Mouse (Mus musculus) cerebellum, postnatal 36 days (tissue): ENCODE measurements around the gene Casp4.

ENCODE experiments used
- DNase-seq, 2 experiments: peaks; one replicate each; pipeline ENCODE4 v3.0.0; 2021 to 2022; ENCODE audit warnings: mixed read lengths in 2 of 2

The Casp4 gene

DNA sequence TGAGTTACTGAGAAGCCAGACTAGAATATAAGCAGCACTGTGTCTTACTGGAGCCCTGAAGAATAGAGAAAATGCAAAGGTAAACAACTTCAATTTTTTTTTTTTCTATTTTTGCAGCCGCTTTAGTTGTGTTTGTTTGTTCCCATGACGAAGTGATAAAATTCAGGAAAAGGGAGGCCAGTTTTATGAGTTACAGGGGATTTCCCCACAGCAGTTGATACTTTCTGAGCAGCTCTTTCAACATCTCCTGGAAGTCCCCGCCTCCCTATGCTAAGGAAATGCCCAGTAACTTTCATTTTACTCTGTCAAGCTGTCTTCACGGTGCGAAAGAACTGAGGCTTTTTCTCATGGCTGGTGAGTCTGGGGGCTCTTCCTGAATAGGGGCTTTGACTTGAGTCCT, at the start of gene Casp4:
TSS of gene Casp4 (plus strand) at position 268 of the 400 bp plus-strand sequence.
- DNase-seq, result no peak

- DNase-seq, result no peak
These were observed 44.6 kb upstream of the Casp4 start for GRCm38 (mm10) chr9:5263951-5264475.

- DNase-seq, result no peak
These were observed 38.4 kb upstream of the Casp4 start for GRCm38 (mm10) chr9:5270274-5270673.

- no peak for DNase-seq
These were observed 37.7 kb upstream of the Casp4 start for GRCm38 (mm10) chr9:5270884-5271283.

- no peak for DNase-seq
These were observed 37.2 kb upstream of the Casp4 start for GRCm38 (mm10) chr9:5271334-5271845.

DNA sequence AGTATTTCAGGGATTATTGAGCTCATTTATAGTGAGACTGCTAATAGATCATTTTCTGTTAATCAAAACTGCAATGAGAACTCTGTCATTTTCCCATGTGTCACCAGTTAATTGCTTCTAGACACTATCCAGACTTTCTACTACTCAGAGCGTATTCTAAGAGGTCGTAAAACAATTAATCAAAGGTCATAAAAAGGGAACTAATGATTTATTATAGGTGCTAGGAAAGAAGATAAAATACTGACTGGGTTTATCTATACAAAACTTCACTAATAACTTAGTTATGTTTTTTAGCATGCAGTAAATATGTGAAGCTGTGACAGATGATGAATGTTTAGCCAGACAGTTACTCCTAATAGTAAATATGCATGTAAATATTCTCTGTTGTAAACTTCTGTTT, 22.6 kb upstream of the Casp4 start:
- DNase-seq, result no peak

- DNase-seq, result no peak
These were observed 22.0 kb upstream of the Casp4 start for GRCm38 (mm10) chr9:5286597-5286996.

- DNase-seq, result no peak
These were observed 12.0 kb upstream of the Casp4 start for GRCm38 (mm10) chr9:5296354-5297237.

GRCm38 (mm10) chr9:5298329-5299131, 10.1 kb upstream of the Casp4 start, which contains the start of gene Casp1:
Casp1 (plus strand) TSS chr9:5298517.
- DNase-seq, result no peak

DNA sequence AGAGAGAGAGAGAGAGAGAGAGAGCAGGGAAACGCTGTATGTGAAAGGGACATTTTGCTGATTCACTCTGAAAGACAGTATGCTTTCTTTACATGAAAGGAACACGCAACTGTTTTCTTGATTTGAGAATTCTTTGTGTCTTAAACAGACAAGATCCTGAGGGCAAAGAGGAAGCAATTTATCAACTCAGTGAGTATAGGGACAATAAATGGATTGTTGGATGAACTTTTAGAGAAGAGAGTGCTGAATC, 9.6 kb upstream of the Casp4 start:
- no peak for DNase-seq

DNA sequence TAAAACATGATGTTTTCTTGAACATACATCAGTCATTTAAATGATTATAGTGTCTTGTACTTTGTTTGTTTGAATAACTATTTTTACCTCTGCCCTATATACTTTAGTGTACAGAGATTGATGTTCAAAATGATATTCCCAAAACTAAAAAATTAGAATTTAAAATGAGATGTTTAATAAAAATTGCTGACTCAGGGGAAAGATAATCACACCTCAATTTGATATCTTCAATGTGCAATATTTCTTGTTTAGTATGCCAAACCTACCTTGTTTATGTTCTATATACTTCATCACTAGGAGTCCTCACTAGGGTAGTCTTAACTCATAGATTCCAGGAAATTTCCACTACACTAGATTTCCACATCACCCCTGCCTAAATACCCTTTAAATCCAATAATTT, 1.5 kb downstream of the Casp4 start:
- DNase-seq, result no peak

DNA sequence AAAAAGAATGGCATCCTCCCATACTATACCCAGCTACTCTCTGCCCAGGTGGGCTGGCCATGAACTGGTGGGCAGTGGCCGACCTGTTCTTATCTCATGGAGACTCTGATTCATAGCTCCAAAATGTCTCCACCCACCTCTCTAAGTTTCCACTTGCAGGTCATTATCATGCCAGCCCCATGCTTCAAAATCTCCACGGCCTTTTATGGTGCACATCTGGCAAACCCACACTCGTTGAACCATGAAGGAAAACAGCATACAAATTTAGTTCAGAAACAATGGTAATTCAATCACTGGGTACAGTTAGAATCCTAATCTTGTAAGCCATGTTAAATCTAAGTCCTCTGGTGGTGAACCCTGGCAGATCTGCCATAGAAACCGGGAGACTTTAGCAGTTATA, 2.8 kb downstream of the Casp4 start:
- no peak for DNase-seq

DNA sequence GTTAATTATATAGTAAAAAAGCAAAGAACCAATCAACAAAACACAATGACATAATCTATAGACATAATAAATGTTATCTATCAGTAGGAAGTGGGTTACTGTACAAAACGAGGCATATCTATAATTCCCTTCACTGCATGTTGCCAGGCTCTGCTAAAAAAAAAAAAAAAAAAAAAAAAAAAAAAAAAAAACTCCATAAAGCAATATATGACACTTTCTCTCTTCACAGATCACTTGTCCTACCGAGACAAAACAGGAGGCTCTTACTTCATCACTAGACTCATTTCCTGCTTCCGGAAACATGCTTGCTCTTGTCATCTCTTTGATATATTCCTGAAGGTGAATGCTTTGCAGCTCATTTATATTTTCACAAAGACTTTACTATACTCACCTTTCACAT, 19.6 kb downstream of the Casp4 start:
- DNase-seq, result no peak

DNA sequence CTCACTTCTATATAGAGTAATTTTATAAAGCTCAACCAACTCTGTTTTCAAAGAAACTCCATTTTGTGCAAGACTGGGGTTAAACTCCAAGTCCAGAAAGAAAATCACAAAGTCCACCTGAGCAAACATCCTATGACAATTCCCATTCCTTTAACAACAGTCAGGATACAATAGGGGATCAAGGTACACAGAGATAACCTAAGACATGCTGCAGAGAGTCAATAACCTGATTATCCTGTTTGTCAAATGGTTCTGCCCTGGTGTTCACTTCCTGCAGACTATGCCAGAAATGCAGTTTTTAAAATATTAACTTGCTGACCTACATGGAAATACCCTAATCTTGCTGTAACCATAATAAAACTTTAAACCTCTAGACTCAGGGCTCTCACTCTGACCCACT, 23.8 kb downstream of the Casp4 start:
- DNase-seq, result no peak

DNA sequence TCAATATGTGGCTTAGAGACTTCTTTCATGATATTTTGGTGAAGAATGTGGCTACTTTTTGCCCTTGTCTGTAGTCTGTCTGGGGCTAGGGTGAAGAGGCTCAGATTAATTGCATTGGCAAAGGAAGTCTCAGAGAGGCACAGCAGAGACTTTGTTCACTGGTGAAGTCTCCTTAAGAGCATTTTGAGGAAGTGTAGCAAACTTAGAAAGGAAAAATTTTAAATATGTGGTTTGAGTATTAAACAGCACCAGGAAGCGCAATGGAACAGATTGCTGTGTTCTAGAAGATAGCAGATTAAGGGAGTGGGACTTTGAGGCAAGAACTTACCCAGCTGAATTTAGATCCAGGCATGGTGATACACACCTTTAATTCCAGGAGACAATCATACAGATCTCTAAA, 24.8 kb downstream of the Casp4 start:
- DNase-seq, result no peak

- no peak for DNase-seq
These were observed 34.5 kb downstream of the Casp4 start for GRCm38 (mm10) chr9:5343092-5343491.

DNA sequence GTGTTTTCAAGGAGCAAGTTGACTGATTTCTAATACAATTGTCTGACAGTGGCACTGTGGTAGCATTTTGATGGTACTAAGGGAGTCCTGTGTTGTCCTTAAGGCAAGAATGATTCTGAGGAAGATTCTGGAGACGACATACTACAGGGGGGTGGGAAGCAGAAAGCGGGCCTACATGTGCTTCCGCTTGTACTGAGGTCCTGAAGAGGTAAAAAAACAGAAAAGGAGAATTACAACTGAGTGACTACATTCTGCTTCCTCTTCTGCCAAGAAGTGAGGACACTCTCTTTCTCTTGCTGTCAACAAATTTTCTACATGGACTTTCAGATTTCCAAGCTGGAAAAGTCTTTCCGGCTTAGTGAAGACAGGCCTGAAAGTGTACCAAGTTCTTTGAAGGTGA, 35.5 kb downstream of the Casp4 start:
- DNase-seq, result no peak

DNA sequence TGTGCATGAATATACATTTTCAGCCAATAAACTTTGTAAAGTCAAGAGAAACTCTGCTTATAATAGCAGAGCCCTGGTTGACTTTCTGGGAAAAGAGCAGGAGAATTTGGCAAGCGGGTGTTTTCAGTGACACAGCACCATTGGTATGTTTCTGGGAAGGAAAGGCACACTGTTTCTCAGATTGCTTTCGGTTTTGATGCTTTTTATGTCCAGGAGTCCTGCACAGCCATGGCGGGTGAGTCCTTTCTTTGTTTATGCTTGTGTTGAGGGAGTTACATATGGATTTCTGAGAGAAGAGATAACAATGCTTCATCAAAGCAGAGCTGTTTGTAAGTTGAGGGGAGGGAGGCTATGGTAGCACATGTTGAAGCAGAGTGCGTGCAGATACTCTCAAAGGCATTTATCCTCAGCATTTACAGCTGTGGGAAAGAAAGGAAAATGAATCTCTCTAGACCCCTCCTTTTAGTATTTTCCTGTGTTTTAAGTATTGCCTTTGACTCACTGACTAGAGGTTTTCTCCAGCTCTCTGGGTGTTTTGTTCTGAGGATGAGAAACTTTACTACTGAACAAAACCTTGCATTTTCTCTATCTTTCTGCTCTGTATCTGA, 36.8 kb downstream of the Casp4 start, which contains the start of gene Casp12:
TSS of gene Casp12 (plus strand) at position 140 of the 608 bp plus-strand sequence.
- no peak for DNase-seq

DNA sequence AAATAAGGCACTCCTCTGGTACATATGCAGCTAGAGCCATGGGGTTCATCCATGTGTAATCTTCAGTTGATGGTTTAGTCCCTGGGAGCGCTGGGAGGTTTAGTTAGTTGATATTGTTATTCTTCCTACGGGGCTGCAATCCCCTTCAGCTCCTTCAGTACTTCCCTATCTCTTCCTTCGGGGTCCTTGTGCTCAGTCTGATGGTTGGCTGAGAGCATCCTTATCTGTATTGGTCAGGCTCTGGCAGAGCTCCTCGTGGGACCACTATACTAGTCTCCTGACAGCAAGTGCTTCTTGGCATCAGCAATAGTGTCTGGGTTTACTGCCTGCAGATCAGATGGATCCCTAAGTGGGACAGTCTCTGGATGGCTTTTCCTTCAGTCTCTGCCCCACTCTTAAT, 38.8 kb downstream of the Casp4 start:
- DNase-seq, result no peak

DNA sequence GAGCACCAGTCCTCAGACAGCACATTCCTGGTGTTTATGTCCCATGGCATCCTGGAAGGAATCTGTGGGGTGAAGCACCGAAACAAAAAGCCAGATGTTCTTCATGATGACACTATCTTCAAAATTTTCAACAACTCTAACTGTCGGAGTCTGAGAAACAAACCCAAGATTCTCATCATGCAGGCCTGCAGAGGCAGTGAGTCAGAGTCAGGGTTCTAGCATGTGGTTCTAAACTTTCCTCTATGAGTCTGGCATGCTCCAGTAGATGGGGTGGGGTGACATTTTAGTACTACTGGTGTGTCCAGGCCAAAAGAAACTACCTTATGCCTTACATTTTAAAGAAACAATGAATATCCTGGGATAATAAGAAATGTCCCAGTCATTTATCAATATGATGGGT, 45.0 kb downstream of the Casp4 start:
- no peak for DNase-seq

DNA sequence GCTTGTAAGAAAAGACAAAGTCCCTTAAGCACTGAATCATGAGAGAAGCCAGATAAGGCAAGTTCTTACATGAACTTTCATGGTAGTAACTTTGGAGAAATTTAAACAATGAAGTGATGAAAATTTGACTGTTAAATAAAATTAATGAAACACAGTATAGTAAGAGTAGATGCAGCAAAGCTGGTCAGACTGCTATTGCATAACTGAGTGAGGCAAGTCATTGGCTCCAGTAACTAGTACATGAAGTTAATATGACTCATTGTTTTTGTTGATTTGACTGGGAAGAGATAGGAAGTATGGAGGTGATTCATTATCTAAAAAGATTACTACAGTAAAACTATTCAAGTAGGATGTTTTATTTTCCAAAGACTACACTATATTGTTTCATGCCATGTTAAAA, 48.2 kb downstream of the Casp4 start:
- no peak for DNase-seq
